Mouse (Mus musculus) heart, adult 2 months (tissue): ENCODE results near the gene Egr4.

ENCODE experiments used
- CTCF ChIP-seq: fragments of 200-600 bp; IDR thresholded peaks from 2 replicates; pipeline ENCODE4 v1.8.1; 2022; ENCODE audit warnings: antibody characterized with exemption, mild to moderate bottlenecking, moderate library complexity
- EP300 ChIP-seq: fragments of 200-500 bp; IDR thresholded peaks from 2 replicates; pipeline ENCODE4 v1.6.1; 2011; ENCODE audit warnings: low read depth, low read length, control low read depth; ENCODE audit not compliant: insufficient read depth
- POLR2A ChIP-seq: fragments of 200-500 bp; IDR thresholded peaks from 2 replicates; pipeline ENCODE4 v1.6.1; 2011; ENCODE audit warnings: mild to moderate bottlenecking, low read depth, low read length, control low read depth; ENCODE audit not compliant: insufficient read depth

GRCm38 (mm10) chr6:85496976-85497375, 16.4 kb downstream of the Egr4 start:
- no peak for TF ChIP-seq CTCF
- TF ChIP-seq POLR2A = no peak
- no peak for TF ChIP-seq EP300
